Mouse (Mus musculus) heart, embryonic 14.5 days (tissue): Measurements from ENCODE around the gene Ppcdc. TPM values are rescaled to one million over a fixed set of nuclear protein-coding genes. Genes with fewer than 3 reads are reported as not detected.

Experiments used
- ATAC-seq: fragments of 200-750 bp; cut with Nextera tagmentation; 2 replicates; pipeline ENCODE4 v1.8.0; 2017; ENCODE audit warnings: low read depth, moderate TSS enrichment; ENCODE audit not compliant: insufficient number of reproducible peaks, insufficient read depth, low FRiP score
- H3K27ac ChIP-seq, 2 experiments: fragments of 200-500 bp in 1 of 2; fragments of 300-500 bp in 1 of 2; sonication (generic) in 1 of 2; replicated peaks in 1 of 2; 2 replicates each; pipeline ENCODE4 v1.5.1; 2012 to 2014; ENCODE audit warnings: low read depth in 2 of 2, low read length in 2 of 2, control low read depth in 1 of 2, mild to moderate bottlenecking in 1 of 2, mixed read lengths in 1 of 2; ENCODE audit not compliant: control insufficient read depth in 1 of 2, insufficient read depth in 1 of 2
- H3K27me3 ChIP-seq: fragments of 300-500 bp; sonication (generic); 2 replicates; pipeline ENCODE4 v1.6.1; 2014; ENCODE audit warnings: mild to moderate bottlenecking, low read length, control low read depth; ENCODE audit not compliant: control insufficient read depth, insufficient read depth
- H3K36me3 ChIP-seq: fragments of 300-500 bp; sonication (generic); 2 replicates; pipeline ENCODE4 v1.6.1; 2014; ENCODE audit warnings: mild to moderate bottlenecking, control low read depth, low read length, mixed read lengths; ENCODE audit not compliant: control insufficient read depth, insufficient read depth
- H3K4me1 ChIP-seq, 2 experiments: fragments of 200-500 bp in 1 of 2; fragments of 300-500 bp in 1 of 2; sonication (generic) in 1 of 2; 2 replicates each; pipeline ENCODE4 v1.6.1; 2012 to 2014; ENCODE audit warnings: low read length in 2 of 2, control low read depth in 1 of 2, mixed read lengths in 1 of 2; ENCODE audit not compliant: control insufficient read depth in 2 of 2, insufficient read depth in 2 of 2
- H3K4me2 ChIP-seq: fragments of 300-500 bp; sonication (generic); 2 replicates; pipeline ENCODE4 v1.6.1; 2014; ENCODE audit warnings: mild to moderate bottlenecking, low read length
- H3K4me3 ChIP-seq, 2 experiments: fragments of 200-500 bp in 1 of 2; fragments of 300-500 bp in 1 of 2; sonication (generic) in 1 of 2; 2 replicates each; pipeline ENCODE4 v1.5.1; 2012 to 2014; ENCODE audit warnings: low read length in 2 of 2, mild to moderate bottlenecking in 2 of 2, control low read depth in 1 of 2, low read depth in 1 of 2, moderate library complexity in 1 of 2; ENCODE audit not compliant: control insufficient read depth in 1 of 2, insufficient read depth in 1 of 2
- H3K9ac ChIP-seq: fragments of 300-500 bp; sonication (generic); 2 replicates; pipeline ENCODE4 v1.6.1; 2014; ENCODE audit warnings: mild to moderate bottlenecking, low read length
- H3K9me3 ChIP-seq: fragments of 300-500 bp; sonication (generic); 2 replicates; pipeline ENCODE4 v1.6.1; 2016; ENCODE audit warnings: low read length, control low read depth; ENCODE audit not compliant: control insufficient read depth
- WGBS: fragments of 180-500 bp; shearing (Covaris S2); extraction: QIAGEN DNeasy Blood & Tissue Kit; methylation state at CpG from one replicate; pipeline ENCODE4 v1.1.7; 2014; 5-methylcytosine and 5-hydroxymethylcytosine counted together
- polyA plus RNA-seq: library from polyadenylated mRNA; unstranded; fragments of >200 nt; fragmentation: Nextera tagmentation; extraction: Ambion mirVana; gene quantifications from 2 replicates; pipeline ENCODE4 v1.2.1, GENCODE M21; 2014

Gene Ppcdc
- polyA plus RNA-seq, 1 experiment from 2014 or later = 21.1 TPM

DNA sequence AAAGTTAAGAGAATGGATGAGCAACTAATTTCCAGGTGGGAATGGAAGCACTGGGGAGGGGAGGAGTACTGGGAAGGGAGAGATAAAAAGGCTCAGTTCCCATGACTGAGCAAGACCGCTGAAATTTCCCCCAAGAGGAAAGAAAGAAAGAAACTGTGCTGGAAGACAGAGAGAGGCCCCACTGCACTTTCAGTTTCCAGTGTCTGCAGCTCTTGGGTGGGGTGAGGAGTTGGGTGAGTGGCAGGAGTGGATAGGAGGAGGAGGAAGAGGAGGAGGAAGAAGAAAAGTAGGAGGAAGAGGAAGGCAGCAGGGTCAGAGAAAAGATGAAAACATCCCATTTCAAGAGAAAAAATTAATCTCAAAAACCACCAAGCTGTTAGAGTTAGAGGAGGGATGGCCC is 94.0 kb downstream of the Ppcdc start:
- H3K4me3 ChIP-seq = no peak overlapping the region
- no peak overlapping the region for H3K27ac ChIP-seq
- H3K4me2 ChIP-seq = no peak overlapping the region
- ATAC-seq = no peak
- no peaks in the 10 kb centered on the region for H3K9me3 ChIP-seq
- H3K9ac ChIP-seq = no peak overlapping the region
- H3K36me3 ChIP-seq = no peaks in the 10 kb centered on the region
- H3K4me1 ChIP-seq = no peaks in the 10 kb centered on the region
- H3K27me3 ChIP-seq = no peaks in the 10 kb centered on the region
- WGBS = 46% methylated on average over 1 of the region's 1 CpGs

GRCm38 (mm10) chr9:57343752-57344151 is 96.2 kb downstream of the Ppcdc start:
- WGBS = 65% methylated on average over 3 of the region's 3 CpGs
- H3K4me1 ChIP-seq = no peaks in the 10 kb centered on the region
- ATAC-seq = no peak
- no peak overlapping the region for H3K4me3 ChIP-seq
- no peaks in the 10 kb centered on the region for H3K36me3 ChIP-seq
- H3K9me3 ChIP-seq = no peaks in the 10 kb centered on the region
- no peaks in the 10 kb centered on the region for H3K27me3 ChIP-seq
- no peak overlapping the region for H3K4me2 ChIP-seq
- H3K27ac ChIP-seq = no peak overlapping the region
- no peak overlapping the region for H3K9ac ChIP-seq

GRCm38 (mm10) chr9:57342906-57343474 is 96.9 kb downstream of the Ppcdc start:
- Histone ChIP-seq H3K27ac (no peak overlapping the region), H3K4me2 (no peak overlapping the region), H3K9me3 (no peaks in the 10 kb centered on the region), H3K4me1 (no peaks in the 10 kb centered on the region), H3K9ac (no peak overlapping the region), H3K36me3 (no peaks in the 10 kb centered on the region), H3K27me3 (no peaks in the 10 kb centered on the region), H3K4me3 (no peak overlapping the region)
- 70% methylated on average over 6 of the region's 6 CpGs for WGBS
- no peak for ATAC-seq

DNA sequence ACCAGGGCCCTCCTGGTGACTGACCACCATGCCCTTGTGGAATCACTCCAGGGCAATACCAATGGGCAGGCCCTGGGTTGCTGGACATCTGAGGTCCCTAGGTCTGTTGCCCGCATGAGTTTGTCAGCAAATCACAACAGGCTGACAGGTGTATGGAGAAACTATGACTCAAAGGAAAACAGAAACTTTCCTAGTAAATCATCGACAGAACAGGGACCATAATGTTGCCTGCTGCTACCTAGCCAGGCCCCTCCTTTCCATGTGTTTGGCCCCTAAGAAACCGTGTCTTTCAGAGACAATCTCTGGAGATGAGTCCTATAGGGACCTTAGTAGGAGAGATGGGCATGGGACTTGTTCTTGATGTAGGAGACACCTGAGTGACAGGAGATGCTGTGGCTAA is 97.7 kb downstream of the Ppcdc start:
- no peak overlapping the region for H3K4me3 ChIP-seq
- H3K36me3 ChIP-seq = no peaks in the 10 kb centered on the region
- H3K9me3 ChIP-seq = no peaks in the 10 kb centered on the region
- H3K9ac ChIP-seq = no peak overlapping the region
- H3K27ac ChIP-seq = no peak overlapping the region
- H3K27me3 ChIP-seq = no peaks in the 10 kb centered on the region
- no peak for ATAC-seq
- 82% methylated on average over 3 of the region's 3 CpGs for WGBS
- H3K4me1 ChIP-seq = no peaks in the 10 kb centered on the region
- no peak overlapping the region for H3K4me2 ChIP-seq

DNA sequence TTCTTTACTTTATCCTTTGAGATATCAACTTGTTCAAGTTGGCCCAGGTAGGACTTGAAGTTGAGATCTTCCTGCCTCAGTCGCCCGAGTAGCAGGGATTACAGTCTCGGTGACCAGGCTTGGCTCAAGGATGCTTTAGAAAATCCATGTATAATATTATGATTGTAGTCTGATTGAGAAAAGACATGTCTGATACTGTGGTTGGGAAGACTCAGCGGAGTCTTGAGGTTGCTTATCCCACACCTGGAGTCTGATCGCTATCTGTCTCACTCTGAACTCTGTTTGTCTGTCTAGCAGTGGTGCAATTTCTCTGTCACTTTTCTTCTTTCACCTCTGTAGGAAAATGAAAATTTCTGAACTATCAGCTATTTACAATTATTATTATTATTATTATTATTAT is 99.6 kb downstream of the Ppcdc start:
- Histone ChIP-seq H3K4me3 (no peak overlapping the region), H3K27ac (no peak overlapping the region), H3K36me3 (no peaks in the 10 kb centered on the region), H3K27me3 (no peaks in the 10 kb centered on the region), H3K4me2 (no peak overlapping the region), H3K9me3 (no peaks in the 10 kb centered on the region; the same call in 1 of the 2 replicates), H3K4me1 (no peaks in the 10 kb centered on the region), H3K9ac (no peak overlapping the region)
- no peak for ATAC-seq
- WGBS = 95% methylated on average over 5 of the region's 5 CpGs

GRCm38 (mm10) chr9:57339577-57340210 is 100.2 kb downstream of the Ppcdc start:
- 62% methylated on average over 5 of the region's 5 CpGs for WGBS
- no peak overlapping the region for H3K9ac ChIP-seq

GRCm38 (mm10) chr9:57338706-57339105 is 101.2 kb downstream of the Ppcdc start:
- no peak overlapping the region for H3K27ac ChIP-seq
- H3K36me3 ChIP-seq = no peaks in the 10 kb centered on the region
- H3K4me2 ChIP-seq = no peak overlapping the region
- WGBS = 65% methylated on average over 1 of the region's 1 CpGs
- H3K9me3 ChIP-seq = no peaks in the 10 kb centered on the region; the same call in 1 of the 2 replicates
- ATAC-seq = no peak
- no peak overlapping the region for H3K9ac ChIP-seq
- H3K27me3 ChIP-seq = no peaks in the 10 kb centered on the region
- H3K4me1 ChIP-seq = no peaks in the 10 kb centered on the region
- H3K4me3 ChIP-seq = no peak overlapping the region

More at GRCm38 (mm10) chr9:57339577-57340210, 100.2 kb downstream of the Ppcdc start:
- Histone ChIP-seq H3K4me1 (no peaks in the 10 kb centered on the region), H3K9me3 (no peaks in the 10 kb centered on the region; the same call in 1 of the 2 replicates), H3K27ac (no peak overlapping the region), H3K27me3 (no peaks in the 10 kb centered on the region), H3K4me3 (no peak overlapping the region), H3K36me3 (no peaks in the 10 kb centered on the region), H3K4me2 (no peak overlapping the region)
- no peak for ATAC-seq
